9 mouse cellular contexts compared by ENCODE assay signal in genomic region chr4:91157047-91157446, GRCm38 (mm10).
DNase-seq lines count a peak whose midpoint lies in the region; ATAC-seq lines count a peak whose summit lies in the region.
"Had no signal": no experiment of that assay in that cellular context is flagged by ENCODE, and none has a peak within 500 bp of the region (broad histone marks: within the 10 kb centered on the region; RNA-seq: fewer than 3 reads in every experiment).

No protein-coding gene starts in this region.

- ATAC-seq in CD4-positive, CD25-positive, alpha-beta regulatory T cell, adult 4 months = no peak

- intact Hi-C loops in heart, postnatal 14 days (cut with DNase I) = no loop called here

- peak; percentile 20 to 46 for DNase-seq in heart, postnatal 14 days
- DNase-seq in heart, adult 9 months (ENCODE audit: low spot score in 2 of 2) = no peak
- DNase-seq in 3134 (ENCODE audit: extremely low read depth, insufficient read length, low spot score) = peak; percentile 2
- DNase-seq in gastrocnemius, postnatal 10 days = peak; percentile 74
- peak; percentile 21 to 66 for DNase-seq in lung, postnatal 4 days
- DNase-seq in frontal cortex, postnatal 14 days (ENCODE audit: low spot score in 2 of 2) = no peak
- DNase-seq: adrenal gland, adult 8-10 months; kidney, adult 18-20 months had no signal

Comparison
In these comparisons a context has a peak if more than half of its experiments do, and no peak if none do; other contexts are left out.
1. DNase-seq: peak in heart, postnatal 14 days (2 of 2), 3134 (single experiment), gastrocnemius, postnatal 10 days (single experiment) and lung, postnatal 4 days (2 of 2); none in heart, adult 9 months (0 of 2) and frontal cortex, postnatal 14 days (0 of 2).